Mouse (Mus musculus): ENCODE measurements around the gene C1qtnf4.

- TF ChIP-seq CTCF (IDR thresholded peaks at IDR 0.05) (peak; percentile 98; the same call in 1 of the 2 replicates), POLR2A (IDR thresholded peaks at IDR 0.05; ENCODE audit: insufficient read depth, low read depth, low read length) (no peak), EP300 (IDR thresholded peaks at IDR 0.05; ENCODE audit: insufficient read depth, low read depth, low read length) (peak; percentile 84)
Observed at GRCm38 (mm10) chr2:90866524-90866923, 19.1 kb upstream of the C1qtnf4 start.

All from heart, adult 2 months (tissue).